Mouse (Mus musculus) ovary, adult 18-20 months (tissue): ENCODE data around the gene Ppp1r27.
"Not testable (repeated sequence)": the region's sequence is repeated elsewhere in the genome, so short reads cannot be mapped to it uniquely, and the experiment has no call there.

ENCODE experiments used
- DNase-seq: peaks from one replicate; pipeline ENCODE4 v3.0.0; 2022; ENCODE audit warnings: low spot score, mixed read lengths

Ppp1r27 gene

GRCm38 (mm10) chr11:120575940-120576339 lies 25.0 kb upstream of the Ppp1r27 start:
- DNase-seq = no peak

DNA sequence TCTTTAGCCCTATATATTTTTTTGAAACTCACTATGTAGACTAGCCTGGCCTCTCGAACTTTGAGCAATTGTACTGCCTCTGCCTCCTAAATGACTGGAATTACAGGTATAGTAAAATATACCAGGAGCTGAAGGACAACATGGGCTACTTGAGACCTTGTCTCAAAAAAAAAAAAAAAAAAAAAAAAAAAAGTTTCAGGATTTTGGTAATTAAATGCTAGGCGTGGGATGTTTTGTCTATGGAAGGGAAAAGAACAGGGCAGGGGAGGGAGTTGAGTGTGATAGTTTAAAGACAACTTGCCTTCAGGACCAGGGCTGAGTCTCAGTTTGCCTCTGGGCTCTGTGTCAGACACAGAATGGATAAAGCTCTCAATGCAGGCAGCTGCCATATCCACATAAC lies 24.1 kb upstream of the Ppp1r27 start:
- no peak for DNase-seq

- DNase-seq = no peak
These were observed 23.3 kb upstream of the Ppp1r27 start for GRCm38 (mm10) chr11:120574278-120574600.

DNA sequence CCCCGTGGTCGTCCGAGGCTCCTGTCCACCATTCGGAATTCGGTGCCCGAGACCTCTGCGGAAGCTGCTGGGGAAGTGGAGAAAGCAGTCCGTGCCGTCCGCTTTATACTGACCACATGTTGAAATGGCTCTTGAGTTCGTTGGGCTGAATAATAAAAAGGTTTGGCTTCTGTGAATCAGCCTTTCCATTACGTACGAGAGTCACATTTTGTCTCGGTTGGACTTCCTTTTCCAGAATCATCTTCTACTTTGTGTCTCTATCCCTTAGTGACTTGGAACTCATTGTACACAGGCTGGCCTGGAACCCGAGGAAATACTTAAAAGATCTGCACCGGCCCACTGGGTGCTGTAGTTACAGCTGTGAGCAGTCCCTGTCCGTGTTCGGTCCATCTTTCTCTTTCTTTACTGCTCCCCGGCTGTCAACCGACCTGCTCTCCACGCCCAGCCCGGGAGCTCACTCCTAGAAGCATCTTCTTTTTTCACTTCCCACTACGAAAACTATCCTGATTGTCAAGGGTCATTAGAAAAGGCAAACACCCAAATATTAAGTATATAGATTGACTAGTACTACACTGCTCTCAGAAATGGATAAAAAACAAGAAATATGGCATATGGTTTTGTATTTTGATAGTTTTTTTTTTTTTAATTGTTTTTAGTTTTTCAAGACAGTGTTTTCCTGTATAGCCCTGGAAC lies 22.8 kb upstream of the Ppp1r27 start:
- no peak for DNase-seq

- peak; percentile 100 for DNase-seq
These were observed 22.0 kb upstream of the Ppp1r27 start, which contains the start of gene P4hb for GRCm38 (mm10) chr11:120572752-120573584. TSS of gene P4hb (minus strand) at chr11:120573253.

GRCm38 (mm10) chr11:120572417-120572751 lies 21.5 kb upstream of the Ppp1r27 start:
- DNase-seq = no peak

GRCm38 (mm10) chr11:120571754-120572416 lies 21.0 kb upstream of the Ppp1r27 start:
- DNase-seq = no peak

- no peak for DNase-seq
These were observed 20.2 kb upstream of the Ppp1r27 start for GRCm38 (mm10) chr11:120571122-120571521.

DNA sequence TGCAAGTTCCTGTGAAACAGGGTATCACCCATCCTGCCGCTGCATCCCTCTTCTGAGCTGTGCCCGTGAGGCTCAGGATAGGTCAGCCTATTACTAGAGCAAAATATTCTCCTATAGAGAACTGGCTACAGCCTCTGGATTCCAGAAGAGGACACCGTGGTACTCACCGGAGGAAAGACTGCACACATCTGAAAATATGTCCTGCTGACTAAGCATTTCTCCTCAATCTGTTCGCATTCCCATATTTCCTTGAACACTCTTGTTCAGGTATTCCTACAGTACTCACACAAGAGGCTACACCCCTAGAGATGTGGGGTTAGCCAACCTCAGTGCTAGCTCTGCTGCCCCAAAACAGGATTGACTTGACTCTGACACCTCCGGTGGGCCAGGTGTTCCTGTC lies 17.4 kb upstream of the Ppp1r27 start:
- no peak for DNase-seq

- no peak for DNase-seq
These were observed 14.2 kb upstream of the Ppp1r27 start for GRCm38 (mm10) chr11:120565114-120565513.

- DNase-seq = no peak
These were observed 12.0 kb upstream of the Ppp1r27 start for GRCm38 (mm10) chr11:120562949-120563348.

- DNase-seq = no peak
These were observed 10.2 kb upstream of the Ppp1r27 start for GRCm38 (mm10) chr11:120560952-120561728.

DNA sequence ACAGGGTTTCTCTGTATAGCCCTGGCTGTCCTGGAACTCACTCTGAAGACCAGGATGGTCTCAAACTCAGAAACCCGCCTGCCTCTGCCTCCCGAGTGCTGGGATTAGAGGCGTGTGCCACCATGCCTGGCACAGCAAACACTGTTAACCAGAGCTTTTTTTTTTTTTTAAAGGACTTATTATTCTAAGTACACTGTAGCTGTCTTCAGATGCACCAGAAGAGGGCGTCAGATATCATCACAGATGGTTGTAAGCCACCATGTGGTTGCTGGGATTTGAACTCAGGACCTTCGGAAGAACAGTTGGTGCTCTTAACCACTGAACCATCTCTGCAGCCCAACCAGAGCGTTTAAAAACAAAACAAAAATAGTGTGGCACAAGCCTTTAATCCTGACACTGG lies 7.9 kb upstream of the Ppp1r27 start:
- not testable (repeated sequence) for DNase-seq

DNA sequence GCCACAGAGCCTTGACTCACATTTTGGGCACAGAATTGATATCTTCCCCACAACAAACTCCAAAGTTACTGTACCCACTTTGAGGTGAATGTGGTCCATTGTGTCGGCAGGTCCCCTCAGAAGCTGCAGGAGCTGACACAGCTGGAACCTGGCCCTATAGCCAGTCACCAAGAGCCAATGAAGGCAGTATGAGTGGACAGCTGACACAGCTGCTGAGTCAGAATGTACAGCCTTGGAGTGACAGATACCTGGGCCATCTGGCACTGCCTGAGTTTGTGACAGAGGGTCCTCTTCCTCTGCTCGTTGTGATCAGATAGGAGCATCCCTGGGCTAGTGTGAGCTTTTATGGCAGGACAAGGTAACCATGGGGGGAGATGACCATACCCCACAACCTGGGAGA lies 4.3 kb upstream of the Ppp1r27 start:
- DNase-seq = no peak

GRCm38 (mm10) chr11:120554834-120555233 lies 3.9 kb upstream of the Ppp1r27 start:
- DNase-seq = no peak

- DNase-seq = no peak
These were observed 1.8 kb upstream of the Ppp1r27 start for GRCm38 (mm10) chr11:120552736-120553135.

DNA sequence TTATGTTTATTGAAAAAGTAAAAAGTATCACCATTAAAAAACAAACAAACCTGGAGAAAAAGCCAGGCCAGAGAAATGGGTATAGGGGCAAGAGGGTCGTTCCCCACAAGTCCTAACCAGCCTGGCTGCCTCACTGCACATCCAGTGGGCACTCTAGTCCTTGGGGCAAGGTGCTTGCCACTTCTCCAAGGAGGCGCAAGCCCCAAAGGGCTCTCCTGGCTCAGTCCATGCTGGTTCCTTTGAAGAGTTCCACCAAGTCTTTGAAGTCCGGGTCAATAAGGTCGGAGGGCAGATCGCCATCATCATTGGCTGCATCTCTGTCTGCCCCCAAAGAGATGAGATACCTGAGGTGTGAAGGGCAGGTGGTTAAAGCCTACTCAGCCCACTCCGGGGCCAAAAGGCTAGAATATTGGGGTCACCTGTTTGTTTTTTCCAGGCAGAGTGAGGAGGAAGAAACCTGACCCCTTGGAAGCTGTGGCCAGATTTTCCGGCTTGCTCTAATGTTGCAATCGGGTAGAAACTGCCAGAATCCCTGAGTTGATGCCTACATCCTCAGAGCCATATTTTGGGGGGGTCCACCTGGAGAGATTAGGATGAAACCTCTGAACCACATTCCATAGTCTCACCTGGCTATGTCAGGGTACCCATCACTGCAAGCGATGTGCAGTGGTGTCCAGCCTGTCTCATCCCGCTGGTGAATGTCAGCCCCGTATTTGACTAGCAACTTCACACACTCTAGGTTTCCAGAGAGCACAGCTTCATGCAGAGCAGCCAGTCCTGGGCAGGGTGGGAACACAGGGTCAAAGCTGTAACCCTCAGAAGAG lies 734 bp downstream of the Ppp1r27 start:
- DNase-seq = no peak

GRCm38 (mm10) chr11:120549168-120549945 lies 1.6 kb downstream of the Ppp1r27 start, which contains the start of gene Mcrip1:
TSS of gene Mcrip1 (minus strand) at chr11:120549727.
- peak; percentile 87 for DNase-seq

- no peak for DNase-seq
These were observed 2.2 kb downstream of the Ppp1r27 start for GRCm38 (mm10) chr11:120548786-120549167.

DNA sequence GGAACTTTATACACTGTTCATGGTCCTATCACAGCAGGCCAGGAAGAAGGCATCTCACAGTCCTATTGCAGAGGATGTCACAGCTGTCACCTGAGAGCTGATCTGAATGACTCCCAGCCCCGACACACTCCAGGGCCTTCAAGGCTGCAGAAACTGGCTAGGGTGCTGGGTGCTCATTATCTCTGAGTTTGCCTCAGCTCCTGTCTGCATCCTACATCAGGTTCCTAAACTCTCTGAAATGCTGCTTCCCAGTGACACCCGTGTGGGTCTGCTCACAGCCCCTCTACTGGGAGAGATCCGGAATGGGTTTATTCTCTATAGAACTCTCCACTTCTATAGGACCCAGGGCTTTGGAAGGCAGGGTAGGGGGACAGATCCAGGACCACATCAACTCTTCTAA lies 2.7 kb downstream of the Ppp1r27 start:
- DNase-seq = no peak

DNA sequence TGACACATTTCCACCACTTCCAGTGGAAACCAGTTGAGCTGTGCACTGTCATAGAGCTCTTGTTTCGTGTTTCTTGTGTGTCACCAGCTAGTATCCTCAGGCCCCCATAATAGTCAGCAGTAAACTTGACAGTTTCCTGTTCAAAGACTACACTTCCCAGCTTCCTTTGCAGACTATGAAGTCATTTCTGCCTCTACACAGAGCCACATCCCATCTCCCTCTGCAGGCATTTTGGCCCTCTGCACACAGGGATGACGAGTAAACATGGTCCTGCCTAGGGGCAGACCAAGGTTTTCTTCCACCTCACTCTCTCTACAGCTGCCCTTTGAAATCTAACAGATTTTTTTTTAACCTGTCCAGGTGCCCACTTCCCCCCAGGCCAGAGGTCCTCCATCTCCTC lies 3.5 kb downstream of the Ppp1r27 start:
- DNase-seq = no peak
